Mouse (Mus musculus): ENCODE data around the gene 4933430I17Rik. TPM values are rescaled to one million over a fixed set of nuclear protein-coding genes. Genes with fewer than 3 reads are reported as not detected.
"Not testable (repeated sequence)": the region's sequence is repeated elsewhere in the genome, so short reads cannot be mapped to it uniquely, and the experiment has no call there.

The 4933430I17Rik gene
- total RNA-seq (2021), result under 1 TPM in 1 of 2 experiments, not detected in 1; 0.20 TPM

DNA sequence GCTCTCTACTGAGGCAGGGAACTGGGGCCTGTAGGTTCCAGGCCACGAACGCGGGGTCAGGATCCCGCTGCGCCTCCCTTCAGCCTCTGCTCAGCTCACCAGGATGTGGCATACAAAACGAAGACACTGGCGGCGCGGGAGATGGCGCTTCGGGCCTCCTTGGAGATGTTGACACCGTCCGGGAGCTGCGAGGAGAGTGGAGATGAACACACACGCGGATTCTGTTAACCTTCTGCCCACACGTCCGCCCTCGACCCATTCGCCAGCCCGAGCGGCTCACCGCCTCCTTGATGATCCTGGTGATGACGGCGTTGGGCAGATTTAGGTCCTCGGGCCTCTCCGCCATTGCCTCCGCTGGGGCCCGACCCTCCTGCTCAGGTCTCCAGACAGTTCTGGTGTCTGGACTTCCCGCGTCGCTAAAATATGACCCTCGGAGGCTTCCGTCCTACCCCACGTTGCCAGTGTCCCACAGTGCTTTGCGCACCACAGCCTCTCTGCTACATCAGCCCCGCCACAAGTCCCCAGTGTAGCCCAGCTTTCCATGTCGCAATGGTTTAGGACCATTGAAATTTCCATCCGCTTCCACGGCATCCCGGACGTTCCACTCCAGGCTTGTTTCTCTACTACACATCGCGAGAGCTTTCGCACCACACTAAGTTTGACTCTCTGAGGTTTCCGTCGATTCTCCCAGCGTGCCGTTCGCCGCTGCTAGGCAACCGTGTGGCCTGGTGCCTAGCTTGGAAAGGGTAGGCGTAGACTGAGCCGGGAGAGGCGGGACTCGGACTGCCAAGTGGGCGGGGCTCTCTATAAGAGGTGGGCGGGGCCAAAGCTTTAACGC is at the start of gene 4933430I17Rik, which contains the start of gene Pole3:
Gene 4933430I17Rik (plus strand): TSS at position 719 of the 838 bp plus-strand sequence.
Gene Pole3 (minus strand): TSS at position 418 of the 838 bp plus-strand sequence.
- DNase-seq, result peak; percentile 96

- DNase-seq, result no peak
These were observed 49.4 kb upstream of the 4933430I17Rik start for GRCm38 (mm10) chr4:62475793-62476192.

GRCm38 (mm10) chr4:62477542-62478244 is 47.5 kb upstream of the 4933430I17Rik start:
- DNase-seq, result no peak

GRCm38 (mm10) chr4:62479593-62479936 is 45.6 kb upstream of the 4933430I17Rik start:
- DNase-seq, result not testable (repeated sequence)

DNA sequence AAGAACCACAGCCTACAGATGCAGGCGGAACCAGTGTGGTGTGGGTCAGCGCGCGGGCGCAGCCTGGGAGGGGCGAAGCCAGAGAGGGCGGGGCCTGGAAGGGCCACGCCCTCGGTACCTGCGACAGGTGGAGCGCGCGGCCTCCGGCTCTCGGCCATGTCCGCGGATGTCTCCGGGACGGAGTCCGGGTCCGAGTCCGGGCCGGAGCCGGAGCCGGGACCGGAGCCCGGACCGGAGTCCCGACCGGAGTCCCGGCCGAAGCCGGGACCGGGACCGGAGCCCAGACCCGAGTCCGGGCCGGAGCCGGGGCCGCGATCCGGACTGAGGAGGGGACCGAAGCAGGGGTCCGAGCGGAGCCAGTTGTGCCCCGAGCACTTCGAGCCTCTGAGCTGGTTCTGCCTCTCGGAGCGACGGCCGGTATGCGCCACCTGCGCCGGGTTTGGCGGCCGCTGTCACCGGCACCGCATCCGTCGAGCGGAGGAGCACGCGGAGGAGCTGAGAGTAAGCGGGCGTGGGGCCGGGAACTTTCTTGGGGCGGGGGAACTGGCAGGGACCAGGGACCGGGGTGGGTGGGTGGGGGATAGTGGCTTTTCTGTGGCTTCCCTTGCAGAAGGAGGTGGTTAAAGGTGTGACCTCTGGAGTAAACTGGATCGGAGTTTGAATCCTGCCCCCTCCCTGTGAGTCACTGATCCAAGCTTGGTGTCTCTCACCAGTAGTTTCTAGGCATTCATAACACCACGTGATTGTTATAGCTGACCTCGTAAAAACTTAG is 45.0 kb upstream of the 4933430I17Rik start, which contains the start of gene Bspry:
Gene Bspry (plus strand): TSS at position 117 of the 772 bp plus-strand sequence.
- no peak for DNase-seq

GRCm38 (mm10) chr4:62480709-62481605 is 44.2 kb upstream of the 4933430I17Rik start:
- DNase-seq, result no peak

DNA sequence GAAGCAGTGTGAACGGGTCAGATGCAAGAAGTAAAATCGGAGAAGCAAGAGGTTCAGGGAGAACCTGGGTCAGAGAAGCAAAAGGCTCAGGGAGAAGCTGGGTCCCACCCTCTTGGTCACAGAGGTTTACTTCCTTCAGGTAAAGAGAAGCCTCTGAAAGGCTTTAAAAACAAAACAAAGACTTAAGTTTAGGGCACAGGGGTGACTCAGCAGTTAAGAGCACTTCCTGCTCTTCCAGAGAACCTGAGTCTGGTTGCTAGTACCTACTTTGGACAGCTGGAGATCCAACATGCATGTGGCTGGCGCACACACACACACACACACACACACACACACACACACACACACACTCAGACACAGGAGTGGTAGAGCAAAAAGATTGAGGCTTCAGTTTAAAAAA is 40.2 kb upstream of the 4933430I17Rik start:
- DNase-seq, result no peak

DNA sequence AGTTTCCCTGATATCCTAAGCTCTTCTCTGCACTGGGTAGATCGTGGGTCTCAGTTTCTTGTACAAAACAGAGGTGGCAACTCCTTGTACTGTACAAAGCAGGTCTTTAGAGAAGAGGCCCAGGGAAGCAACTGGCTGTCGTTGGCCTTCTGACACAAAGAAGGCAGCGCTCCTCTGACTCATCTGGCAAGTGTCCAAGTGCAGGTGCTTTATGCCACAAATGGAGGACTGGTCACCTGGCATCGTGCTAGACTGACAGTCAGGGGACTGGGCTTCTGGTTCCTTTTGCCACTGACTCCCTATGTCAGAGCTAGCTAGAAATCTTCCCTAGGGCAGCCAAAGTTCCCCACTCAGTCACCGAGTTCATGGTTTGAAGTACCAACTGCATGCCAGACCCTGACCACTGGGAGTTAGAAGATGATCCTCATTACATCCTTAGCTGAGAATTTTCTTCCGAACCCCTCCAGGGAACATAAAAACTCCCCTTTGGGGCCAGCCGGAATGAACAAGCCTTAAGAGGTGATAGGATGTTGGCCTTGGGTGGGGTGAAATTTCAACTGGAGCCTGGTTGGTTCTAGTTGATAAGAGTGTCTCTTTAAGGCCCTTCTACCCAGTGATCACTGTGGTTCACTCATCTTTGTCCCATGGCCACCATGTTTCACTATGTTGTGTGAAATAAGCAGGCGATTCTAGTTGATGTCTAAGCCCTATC is 39.6 kb upstream of the 4933430I17Rik start:
- DNase-seq, result no peak

GRCm38 (mm10) chr4:62486162-62486696 is 38.9 kb upstream of the 4933430I17Rik start:
- DNase-seq, result no peak

- no peak for DNase-seq
These were observed 38.0 kb upstream of the 4933430I17Rik start for GRCm38 (mm10) chr4:62487172-62487571.

GRCm38 (mm10) chr4:62487914-62488313 is 37.3 kb upstream of the 4933430I17Rik start:
- no peak for DNase-seq

GRCm38 (mm10) chr4:62492682-62493081 is 32.5 kb upstream of the 4933430I17Rik start:
- no peak for DNase-seq

DNA sequence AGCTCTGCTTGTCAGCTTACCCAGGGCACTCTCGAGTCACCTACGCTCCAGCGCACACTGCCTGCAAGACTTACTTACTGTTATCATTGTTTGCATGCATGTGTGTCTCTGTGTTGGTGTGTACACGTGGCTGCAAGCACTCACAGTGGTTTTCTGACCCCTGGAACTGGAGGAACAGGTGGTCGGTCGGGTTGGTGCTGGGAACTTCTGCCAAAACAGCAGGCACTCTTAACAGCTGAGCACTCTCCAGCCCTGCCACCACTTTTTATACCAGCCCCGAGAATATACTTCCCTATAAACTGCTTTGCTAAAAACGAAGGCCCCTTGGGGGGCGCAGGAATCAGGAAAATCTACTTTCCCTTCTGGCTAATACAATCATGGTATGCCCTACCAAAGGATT is 30.9 kb upstream of the 4933430I17Rik start:
- DNase-seq, result no peak

DNA sequence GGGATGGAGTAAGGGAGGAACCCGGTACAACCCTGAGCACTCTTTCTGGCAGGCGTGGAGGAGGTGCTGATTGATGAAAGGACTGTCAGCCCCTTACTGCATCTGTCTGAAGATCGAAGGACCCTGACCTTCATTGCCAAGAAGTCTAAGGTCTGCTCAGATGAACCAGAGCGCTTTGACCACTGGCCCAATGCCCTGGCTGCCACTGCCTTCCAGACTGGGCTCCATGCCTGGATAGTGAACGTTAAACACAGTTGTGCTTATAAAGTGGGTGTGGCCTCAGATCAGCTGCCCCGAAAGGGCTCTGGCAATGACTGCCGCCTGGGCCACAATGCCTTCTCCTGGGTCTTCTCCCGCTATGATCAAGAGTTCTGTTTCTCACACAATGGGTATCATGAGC is 29.2 kb upstream of the 4933430I17Rik start:
- no peak for DNase-seq

GRCm38 (mm10) chr4:62496815-62497214 is 28.4 kb upstream of the 4933430I17Rik start:
- peak in 1 of 2 experiments; percentile 41 for DNase-seq

GRCm38 (mm10) chr4:62500799-62501198 is 24.4 kb upstream of the 4933430I17Rik start:
- DNase-seq, result no peak

DNA sequence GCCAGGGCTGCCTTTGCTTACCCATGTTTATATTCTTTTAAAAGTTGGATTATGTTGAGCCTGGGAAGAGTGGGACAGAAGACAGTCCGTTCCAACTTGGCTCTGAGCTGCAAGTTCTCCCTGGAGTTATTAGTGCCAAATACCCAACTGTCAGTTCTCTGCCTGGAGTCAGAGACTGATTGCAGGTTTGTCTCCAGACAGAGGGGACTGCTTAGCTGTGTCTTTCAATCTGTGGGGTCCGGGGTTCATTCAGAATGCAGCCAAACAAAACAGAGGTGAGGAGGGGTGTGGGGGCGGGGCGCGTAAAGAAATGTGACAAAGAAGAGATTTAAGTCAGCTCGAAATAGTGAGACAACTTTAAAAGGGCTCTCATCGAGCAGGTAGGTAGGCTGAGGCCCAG is 23.6 kb upstream of the 4933430I17Rik start:
- DNase-seq, result no peak

DNA sequence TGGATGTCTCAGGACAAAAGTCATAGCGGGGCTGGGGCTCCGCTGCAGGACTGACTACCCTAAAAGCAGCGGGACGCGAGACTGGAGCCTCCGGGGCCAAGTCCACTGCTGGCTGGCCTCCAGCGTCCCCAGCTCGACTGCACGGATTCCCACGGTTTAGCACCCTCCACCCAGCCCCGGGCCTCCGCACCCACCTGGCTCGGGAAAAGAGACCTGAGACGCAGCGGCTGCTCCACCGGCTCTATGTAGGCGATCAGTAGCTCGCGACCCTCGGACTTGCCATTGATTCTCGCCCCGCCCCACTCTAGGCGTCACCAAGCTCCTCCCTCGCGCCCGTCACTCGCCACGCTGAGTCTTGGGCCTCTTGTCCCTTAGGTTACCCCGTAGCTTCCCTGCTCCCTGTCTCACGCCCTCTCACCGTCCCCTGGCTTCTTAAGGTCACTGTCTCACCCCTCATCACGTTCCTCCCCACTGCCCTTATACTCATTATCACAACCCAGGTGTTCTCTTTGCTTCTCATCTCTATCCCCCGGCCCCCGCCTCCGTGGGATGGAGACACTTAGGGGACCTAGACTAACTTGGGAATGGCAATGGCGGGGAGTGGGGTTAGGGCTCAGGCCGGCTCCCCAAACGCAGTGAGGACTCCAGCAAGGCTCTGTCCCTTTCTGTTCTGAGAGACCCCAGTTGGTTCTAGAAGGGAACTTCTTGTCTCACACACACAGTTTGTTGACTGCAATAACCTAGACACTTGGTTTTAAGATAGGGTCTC is 23.0 kb upstream of the 4933430I17Rik start:
- peak; percentile 90 to 91 for DNase-seq

DNA sequence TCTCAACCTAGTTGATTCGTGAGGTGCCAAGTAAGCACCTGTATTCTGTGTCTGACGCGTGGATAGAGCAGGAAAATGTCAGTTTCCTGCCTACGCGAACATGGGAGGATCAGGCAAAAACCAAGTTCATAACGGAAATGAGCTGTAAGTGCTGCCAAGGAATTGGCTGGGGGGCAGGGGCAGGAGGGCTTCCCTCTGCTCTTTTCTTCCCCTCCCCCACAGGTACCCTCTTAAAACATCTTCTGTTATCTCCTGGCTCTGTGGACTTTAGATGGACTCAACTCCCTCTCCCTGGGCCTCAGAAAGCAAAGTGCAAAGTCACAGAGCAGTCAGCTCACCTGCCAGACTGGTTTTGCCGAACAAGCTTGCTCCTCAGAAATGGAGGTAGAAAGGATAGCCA is 22.2 kb upstream of the 4933430I17Rik start:
- no peak for DNase-seq

Measured in layer of hippocampus, postnatal 36 days (tissue).